Mouse (Mus musculus) intestine, embryonic 16.5 days (tissue): Measurements from ENCODE around the gene Fam189b. TPM values are rescaled to one million over a fixed set of nuclear protein-coding genes. Genes with fewer than 3 reads are reported as not detected.

ENCODE experiments used
- ATAC-seq: fragments of 200-750 bp; cut with Nextera tagmentation; 2 replicates; pipeline ENCODE4 v1.8.0; 2017; ENCODE audit warnings: moderate TSS enrichment, moderate library complexity
- H3K27ac ChIP-seq: fragments of 300-500 bp; sonication (generic); 2 replicates; pipeline ENCODE4 v1.5.1; 2014; ENCODE audit warnings: mild to moderate bottlenecking, low read length
- H3K27me3 ChIP-seq: fragments of 300-500 bp; sonication (generic); replicated peaks from 2 replicates; pipeline ENCODE4 v1.6.1; 2014; ENCODE audit warnings: low read length, control low read depth, mixed read lengths; ENCODE audit not compliant: control insufficient read depth, insufficient read depth
- H3K36me3 ChIP-seq: fragments of 300-500 bp; sonication (generic); 2 replicates; pipeline ENCODE4 v1.6.1; 2014; ENCODE audit warnings: low read length, control low read depth; ENCODE audit not compliant: control insufficient read depth, insufficient read depth
- H3K4me1 ChIP-seq: fragments of 300-500 bp; sonication (generic); 2 replicates; pipeline ENCODE4 v1.6.1; 2014; ENCODE audit warnings: low read length, control low read depth, mixed read lengths; ENCODE audit not compliant: control insufficient read depth, insufficient read depth
- H3K4me2 ChIP-seq: fragments of 300-500 bp; sonication (generic); 2 replicates; pipeline ENCODE4 v1.6.1; 2014; ENCODE audit warnings: low read depth, low read length, control low read depth
- H3K4me3 ChIP-seq: fragments of 300-500 bp; sonication (generic); 2 replicates; pipeline ENCODE4 v1.5.1; 2014; ENCODE audit warnings: mild to moderate bottlenecking, low read length
- H3K9ac ChIP-seq: fragments of 300-500 bp; sonication (generic); 2 replicates; pipeline ENCODE4 v1.6.1; 2014; ENCODE audit warnings: low read depth, low read length
- H3K9me3 ChIP-seq: fragments of 300-500 bp; sonication (generic); 2 replicates; pipeline ENCODE4 v1.6.1; 2016; ENCODE audit warnings: low read length, control low read depth; ENCODE audit not compliant: control insufficient read depth
- WGBS: fragments of 180-500 bp; shearing (Covaris S2); extraction: QIAGEN DNeasy Blood & Tissue Kit; methylation state at CpG from one replicate; pipeline ENCODE4 v1.1.7; 2014; 5-methylcytosine and 5-hydroxymethylcytosine counted together
- polyA plus RNA-seq: library from polyadenylated mRNA; unstranded; fragments of >200 nt; fragmentation: Nextera tagmentation; extraction: Ambion mirVana; gene quantifications from 2 replicates; pipeline ENCODE4 v1.2.1, GENCODE M21; 2015

Fam189b gene
- polyA plus RNA-seq, 1 experiment from 2014 or later: 20.8 TPM

DNA sequence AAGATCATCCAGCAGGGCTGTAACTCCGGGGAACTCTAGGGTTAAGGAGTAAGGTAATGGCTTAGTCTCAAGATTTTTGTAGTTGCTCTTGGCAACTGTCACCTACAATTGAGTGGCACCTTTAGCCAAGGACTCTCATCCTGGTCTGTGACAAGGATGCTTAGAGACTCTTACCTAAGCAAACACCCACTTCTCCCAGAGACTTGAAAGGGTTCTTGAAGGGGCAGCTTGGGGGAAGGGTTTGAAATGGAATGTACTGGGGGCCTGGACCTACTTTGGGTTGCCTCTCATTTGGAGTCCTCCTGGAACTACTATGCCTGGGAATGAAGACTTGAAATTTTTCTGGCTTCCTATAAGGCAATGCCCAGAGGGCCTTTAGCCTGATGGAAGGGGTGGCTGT is 35.3 kb downstream of the Fam189b start:
- 82% methylated on average over 1 of the region's 1 CpGs for WGBS
- Histone ChIP-seq H3K9me3 (no peaks in the 10 kb centered on the region), H3K9ac (no peak overlapping the region), H3K4me3 (no peak overlapping the region), H3K4me1 (peaks cover 9% of the 10 kb centered on the region; the same call in 1 of the 2 replicates), H3K27me3 (no peaks in the 10 kb centered on the region), H3K36me3 (no peaks in the 10 kb centered on the region), H3K4me2 (no peak overlapping the region), H3K27ac (no peak overlapping the region)
- no peak for ATAC-seq

DNA sequence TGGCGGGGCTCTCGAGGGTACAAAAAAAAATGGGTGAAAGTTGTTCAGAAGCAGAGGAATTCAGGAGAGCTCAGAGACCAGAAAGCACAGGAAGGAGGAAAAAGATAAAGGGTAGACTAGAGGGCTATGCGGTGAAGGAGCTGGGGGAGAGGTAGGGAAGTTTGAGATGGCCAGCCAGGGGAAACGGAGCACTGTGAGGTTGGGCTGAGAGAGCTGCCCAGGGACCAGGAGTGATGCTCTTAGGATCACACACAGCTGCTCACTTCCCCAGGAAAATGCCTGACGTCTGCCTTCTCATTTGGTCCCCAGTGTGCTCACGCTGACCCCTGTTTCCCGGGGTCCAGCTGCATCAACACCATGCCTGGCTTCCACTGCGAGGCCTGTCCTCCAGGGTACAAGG is 36.6 kb downstream of the Fam189b start:
- H3K36me3 ChIP-seq: no peaks in the 10 kb centered on the region
- peaks cover 9% of the 10 kb centered on the region; the same call in 1 of the 2 replicates for H3K4me1 ChIP-seq
- H3K9me3 ChIP-seq: no peaks in the 10 kb centered on the region
- no peak overlapping the region for H3K9ac ChIP-seq
- no peak for ATAC-seq
- no peak overlapping the region for H3K4me3 ChIP-seq
- no peak overlapping the region for H3K27ac ChIP-seq
- WGBS: 43% methylated on average over 8 of the region's 8 CpGs
- no peak overlapping the region for H3K4me2 ChIP-seq
- no peaks in the 10 kb centered on the region for H3K27me3 ChIP-seq

DNA sequence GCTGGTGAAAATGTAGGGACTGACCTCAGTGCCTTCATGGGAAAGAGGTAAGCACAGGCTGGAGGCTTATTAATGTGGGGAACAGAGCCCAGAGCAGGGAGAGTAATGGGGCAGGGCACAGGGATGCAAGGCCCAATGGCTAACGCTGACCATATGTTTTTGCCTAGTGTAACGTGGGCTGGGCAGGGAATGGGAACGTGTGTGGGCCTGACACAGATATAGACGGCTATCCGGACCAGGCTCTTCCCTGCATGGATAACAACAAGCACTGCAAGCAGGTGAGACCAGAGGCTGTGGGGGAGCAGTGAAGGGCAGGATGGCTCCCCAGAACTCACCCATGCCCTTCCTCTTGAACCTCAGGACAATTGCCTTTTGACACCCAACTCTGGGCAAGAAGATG is 38.2 kb downstream of the Fam189b start:
- Histone ChIP-seq H3K36me3 (no peaks in the 10 kb centered on the region), H3K9me3 (no peaks in the 10 kb centered on the region), H3K4me1 (peaks cover under 1% of the 10 kb centered on the region; the same call in 1 of the 2 replicates), H3K9ac (no peak overlapping the region), H3K4me3 (no peak overlapping the region), H3K27me3 (no peaks in the 10 kb centered on the region; the same call in 1 of the 2 replicates), H3K4me2 (no peak overlapping the region), H3K27ac (no peak overlapping the region)
- no peak for ATAC-seq
- 84% methylated on average over 5 of the region's 5 CpGs for WGBS

DNA sequence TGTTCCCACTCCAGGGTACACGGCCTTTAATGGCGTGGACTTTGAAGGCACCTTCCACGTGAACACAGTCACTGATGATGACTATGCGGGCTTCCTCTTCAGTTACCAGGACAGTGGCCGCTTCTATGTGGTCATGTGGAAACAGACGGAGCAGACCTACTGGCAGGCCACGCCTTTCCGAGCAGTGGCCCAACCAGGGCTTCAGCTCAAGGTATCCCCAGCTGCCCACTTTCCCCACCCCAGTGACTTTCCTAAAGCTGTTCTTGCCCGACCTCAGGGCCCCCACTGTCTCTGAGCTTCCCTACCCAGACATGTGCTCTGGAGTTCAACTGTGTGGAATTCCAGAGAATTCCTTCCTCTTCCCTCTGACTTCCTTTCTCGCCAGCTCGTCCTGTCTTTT is 41.9 kb downstream of the Fam189b start:
- no peaks in the 10 kb centered on the region for H3K36me3 ChIP-seq
- no peaks in the 10 kb centered on the region for H3K9me3 ChIP-seq
- no peak overlapping the region for H3K4me2 ChIP-seq
- H3K4me3 ChIP-seq: no peak overlapping the region
- peaks cover 26% of the 10 kb centered on the region for H3K4me1 ChIP-seq
- H3K9ac ChIP-seq: no peak overlapping the region
- H3K27me3 ChIP-seq: no peaks in the 10 kb centered on the region; the same call in 1 of the 2 replicates
- no peak for ATAC-seq
- 77% methylated on average over 11 of the region's 11 CpGs for WGBS
- H3K27ac ChIP-seq: no peak overlapping the region

DNA sequence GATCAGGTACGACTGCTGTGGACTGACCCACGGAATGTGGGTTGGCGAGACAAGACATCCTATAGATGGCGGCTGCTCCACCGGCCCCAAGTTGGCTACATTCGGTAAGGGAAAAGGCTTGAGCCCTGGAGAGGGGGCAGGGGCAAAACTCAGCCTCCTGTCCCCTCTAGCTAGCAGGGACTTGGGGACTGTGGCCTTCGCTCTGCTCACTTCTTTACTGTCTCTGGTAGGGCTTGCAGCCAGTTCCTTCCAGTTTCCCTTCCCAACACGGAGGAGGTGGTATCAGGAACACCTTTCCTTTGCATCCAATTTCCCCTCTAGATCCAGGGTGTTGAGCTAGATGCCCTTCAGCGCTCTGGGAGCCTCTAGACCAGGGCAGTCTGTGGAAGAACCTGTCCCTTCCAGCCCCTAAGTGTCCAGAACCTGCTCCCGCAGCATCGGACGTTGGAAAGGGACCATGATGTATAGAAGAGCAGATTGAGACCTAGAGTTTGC is 42.4 kb downstream of the Fam189b start:
- H3K9me3 ChIP-seq: no peaks in the 10 kb centered on the region
- no peak overlapping the region for H3K9ac ChIP-seq
- no peaks in the 10 kb centered on the region for H3K36me3 ChIP-seq
- H3K27me3 ChIP-seq: peaks cover 4% of the 10 kb centered on the region; the same call in 1 of the 2 replicates
- H3K4me3 ChIP-seq: no peak overlapping the region
- 63% methylated on average over 12 of the region's 12 CpGs for WGBS
- peaks cover 26% of the 10 kb centered on the region for H3K4me1 ChIP-seq
- H3K27ac ChIP-seq: no peak overlapping the region
- H3K4me2 ChIP-seq: no peak overlapping the region
- ATAC-seq: no peak

DNA sequence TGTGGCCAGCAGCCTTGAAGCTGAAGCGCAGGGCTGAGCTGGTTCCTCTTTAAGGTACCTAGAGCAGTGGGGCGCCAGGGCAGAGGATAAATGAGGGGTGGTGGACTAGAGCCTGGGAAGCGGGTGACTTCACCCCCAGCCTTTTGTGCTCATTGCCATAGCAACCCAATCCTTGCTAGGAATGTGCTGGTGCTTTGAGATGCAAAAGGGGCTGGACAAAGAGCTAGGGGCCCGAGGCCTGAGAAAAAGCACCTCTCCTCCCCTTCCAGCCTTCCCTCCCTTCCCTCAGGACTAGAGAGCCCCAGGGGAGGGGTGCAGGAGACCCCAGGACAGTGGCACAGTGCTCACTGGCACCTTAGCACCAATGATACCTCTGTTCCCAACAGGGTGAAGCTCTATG is 43.0 kb downstream of the Fam189b start:
- H3K4me3 ChIP-seq: no peak overlapping the region
- no peak overlapping the region for H3K27ac ChIP-seq
- peaks cover 4% of the 10 kb centered on the region; the same call in 1 of the 2 replicates for H3K27me3 ChIP-seq
- peaks cover 26% of the 10 kb centered on the region for H3K4me1 ChIP-seq
- no peaks in the 10 kb centered on the region for H3K36me3 ChIP-seq
- H3K9ac ChIP-seq: no peak overlapping the region
- H3K4me2 ChIP-seq: no peak overlapping the region
- H3K9me3 ChIP-seq: no peaks in the 10 kb centered on the region
- WGBS: 41% methylated on average over 4 of the region's 4 CpGs
- no peak for ATAC-seq

DNA sequence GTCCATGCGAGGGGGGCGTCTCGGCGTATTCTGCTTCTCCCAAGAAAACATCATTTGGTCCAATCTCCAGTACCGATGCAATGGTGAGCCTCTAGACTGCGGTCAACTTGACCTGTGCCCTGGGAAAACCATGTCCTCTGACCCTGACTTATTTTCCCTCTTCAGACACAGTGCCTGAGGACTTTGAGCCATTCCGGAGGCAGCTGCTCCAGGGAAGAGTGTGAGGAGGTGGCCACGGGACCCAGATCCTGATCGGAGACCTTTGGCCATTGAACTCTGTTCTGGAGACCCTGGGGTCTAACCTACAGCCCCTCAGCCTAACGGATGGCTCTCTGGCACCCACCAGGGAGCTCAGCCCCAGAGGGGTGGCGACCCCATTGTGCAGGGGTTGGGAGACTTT is 43.4 kb downstream of the Fam189b start:
- Histone ChIP-seq H3K4me2 (0 out of 2 replicates have a peak overlapping the region, but pooled peaks have one; percentile 72), H3K27ac (no peak overlapping the region), H3K9me3 (no peaks in the 10 kb centered on the region), H3K9ac (no peak overlapping the region), H3K4me1 (peaks cover 26% of the 10 kb centered on the region), H3K27me3 (peaks cover 4% of the 10 kb centered on the region; the same call in 1 of the 2 replicates), H3K4me3 (no peak overlapping the region), H3K36me3 (no peaks in the 10 kb centered on the region)
- ATAC-seq: no peak
- WGBS: 34% methylated on average over 11 of the region's 11 CpGs

DNA sequence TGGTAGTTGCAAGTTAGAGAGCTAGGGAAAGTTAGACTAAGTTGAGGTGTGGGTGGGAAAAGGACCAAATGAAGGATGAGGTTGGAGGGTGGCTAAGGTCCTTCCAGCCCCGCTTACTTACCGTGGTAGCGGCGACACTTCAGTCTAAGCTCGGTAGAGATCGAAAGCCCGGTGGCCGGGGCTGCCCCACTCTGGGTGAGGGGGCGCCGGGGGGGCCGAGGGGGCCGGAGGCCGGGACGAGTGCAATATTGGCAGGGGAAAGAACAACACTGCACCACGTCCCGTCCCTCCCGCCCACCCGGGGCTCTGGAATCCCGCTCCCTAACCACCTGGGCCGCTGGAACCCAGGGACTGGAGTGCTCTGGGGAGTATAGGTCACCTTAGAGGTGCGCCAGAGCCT is 44.0 kb downstream of the Fam189b start, which contains the start of gene Mtx1:
TSS of gene Mtx1 (minus strand) at position 189 of the 400 bp plus-strand sequence.
- no peak; the same call in 1 of the 2 replicates for ATAC-seq
- peaks cover 26% of the 10 kb centered on the region for H3K4me1 ChIP-seq
- peak within 1 kb of the TSS; percentile 72 for H3K4me2 ChIP-seq
- 9% methylated on average over 21 of the region's 21 CpGs for WGBS
- peak within 1 kb of the TSS; percentile 28; the same call in 1 of the 2 replicates for H3K27ac ChIP-seq
- no peaks in the 10 kb centered on the region for H3K9me3 ChIP-seq
- peaks cover 4% of the 10 kb centered on the region; the same call in 1 of the 2 replicates for H3K27me3 ChIP-seq
- peak within 1 kb of the TSS; percentile 47 for H3K4me3 ChIP-seq
- no peaks in the 10 kb centered on the region for H3K36me3 ChIP-seq
- H3K9ac ChIP-seq: peak within 1 kb of the TSS; percentile 58

DNA sequence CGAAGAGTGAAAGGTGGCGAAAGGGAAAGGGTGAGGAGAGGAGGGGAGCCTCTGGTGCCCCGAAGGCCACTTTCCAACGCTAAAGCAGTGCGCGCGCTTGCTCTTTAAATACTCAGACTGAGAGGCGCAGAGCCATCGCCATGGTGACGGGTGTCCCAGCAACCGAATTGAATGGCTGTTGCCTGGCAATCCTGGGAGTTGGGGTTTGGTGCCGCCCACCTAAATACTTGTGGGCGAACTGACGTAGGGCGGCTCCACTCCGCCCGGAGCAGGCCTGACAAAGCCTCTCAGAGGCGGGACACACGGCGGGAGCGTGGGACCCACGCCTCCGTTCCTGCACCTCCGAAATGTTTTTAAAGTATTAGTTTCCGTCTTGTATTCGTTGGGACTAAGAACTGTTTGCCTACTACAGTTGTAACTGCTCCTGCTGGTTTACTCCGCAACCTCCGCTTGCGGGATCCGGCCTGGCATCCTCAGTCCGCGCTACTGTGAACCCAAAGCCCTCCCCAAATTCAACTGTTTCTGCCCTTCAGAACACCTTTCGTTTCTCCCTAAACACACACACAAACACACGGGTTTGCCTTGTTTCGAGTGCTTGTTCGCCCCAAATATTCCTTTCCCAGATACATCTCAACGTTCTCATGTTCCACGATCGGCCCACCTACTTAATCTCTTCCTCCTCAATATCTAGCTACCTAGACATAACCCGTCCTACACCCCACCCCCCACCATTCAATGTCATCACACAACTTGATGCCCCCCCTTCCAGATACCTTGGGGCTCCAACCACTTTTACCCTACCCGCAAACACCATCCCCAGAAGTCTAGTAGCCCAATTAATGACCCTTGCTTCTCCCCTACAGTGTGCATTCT is 44.6 kb downstream of the Fam189b start:
- peak; percentile 61 for ATAC-seq
- H3K36me3 ChIP-seq: no peaks in the 10 kb centered on the region
- peaks cover 4% of the 10 kb centered on the region; the same call in 1 of the 2 replicates for H3K27me3 ChIP-seq
- peak overlapping the region; percentile 72 for H3K4me2 ChIP-seq
- H3K9ac ChIP-seq: peak overlapping the region; percentile 58
- H3K4me1 ChIP-seq: peaks cover 29% of the 10 kb centered on the region
- H3K9me3 ChIP-seq: no peaks in the 10 kb centered on the region
- H3K27ac ChIP-seq: peak overlapping the region; percentile 28; the same call in 1 of the 2 replicates
- peak overlapping the region; percentile 47 for H3K4me3 ChIP-seq
- WGBS: 6% methylated on average over 41 of the region's 41 CpGs
